Mouse (Mus musculus) limb, embryonic 10.5 days (tissue): ENCODE results near the gene Il31ra. TPM values are rescaled to one million over a fixed set of nuclear protein-coding genes. Genes with fewer than 3 reads are reported as not detected.
"Not testable (repeated sequence)": the region's sequence is repeated elsewhere in the genome, so short reads cannot be mapped to it uniquely, and the experiment has no call there.

Source experiments
- DNase-seq: peaks from one replicate; pipeline ENCODE4 v3.0.0-alpha.2; 2017; ENCODE audit warnings: low spot score
- H3K27ac ChIP-seq: fragments of 300-500 bp; sonication (generic); 2 replicates; pipeline ENCODE4 v1.5.1; 2016; ENCODE audit warnings: mild to moderate bottlenecking
- H3K27me3 ChIP-seq: fragments of 300-500 bp; sonication (generic); 2 replicates; pipeline ENCODE4 v1.6.1; 2016; ENCODE audit warnings: low read depth, mild to moderate bottlenecking; ENCODE audit not compliant: poor library complexity, severe bottlenecking
- H3K36me3 ChIP-seq: fragments of 300-500 bp; sonication (generic); 2 replicates; pipeline ENCODE4 v1.6.1; 2016; ENCODE audit warnings: mild to moderate bottlenecking, moderate library complexity
- H3K4me1 ChIP-seq: fragments of 300-500 bp; sonication (generic); 2 replicates; pipeline ENCODE4 v1.6.1; 2016
- H3K4me3 ChIP-seq: fragments of 300-500 bp; sonication (generic); 2 replicates; pipeline ENCODE4 v1.5.1; 2016; ENCODE audit warnings: mild to moderate bottlenecking, moderate library complexity
- H3K9me3 ChIP-seq: fragments of 300-500 bp; sonication (generic); replicated peaks from 2 replicates; pipeline ENCODE4 v1.6.1; 2016; ENCODE audit warnings: mild to moderate bottlenecking
- WGBS: fragments of 180-500 bp; shearing (Covaris S2); methylation state at CpG from one replicate; pipeline ENCODE4 v1.1.7; 2016; 5-methylcytosine and 5-hydroxymethylcytosine counted together
- polyA plus RNA-seq: library from polyadenylated mRNA; unstranded; fragments of >200 nt; fragmentation: Nextera tagmentation; extraction: Ambion mirVana; gene quantifications from 2 replicates; pipeline ENCODE4 v1.2.1, GENCODE M21; 2016

The Il31ra gene
- polyA plus RNA-seq, result 0.14 and 0.25 TPM in 2 replicates

DNA sequence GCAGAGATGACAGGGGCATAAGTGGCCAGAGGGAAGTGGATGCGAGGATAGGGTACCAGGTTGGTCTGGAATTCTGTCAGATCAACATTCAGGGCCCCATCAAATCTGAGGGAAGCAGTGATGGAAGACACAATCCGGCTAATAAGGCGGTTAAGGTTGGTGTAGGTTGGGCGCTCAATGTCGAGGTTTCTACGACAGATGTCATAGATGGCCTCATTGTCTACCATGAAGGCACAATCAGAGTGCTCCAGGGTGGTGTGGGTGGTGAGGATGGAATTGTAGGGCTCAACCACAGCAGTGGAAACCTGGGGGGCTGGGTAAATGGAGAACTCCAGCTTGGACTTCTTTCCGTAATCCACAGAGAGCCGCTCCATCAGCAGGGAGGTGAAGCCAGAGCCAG lies at the start of gene Il31ra:
Gene Il31ra, minus strand, starts transcription at position 101 of the 400 bp plus-strand sequence.
- 95% methylated on average over 5 of the region's 8 CpGs for WGBS
- not testable (repeated sequence) for H3K9me3 ChIP-seq

DNA sequence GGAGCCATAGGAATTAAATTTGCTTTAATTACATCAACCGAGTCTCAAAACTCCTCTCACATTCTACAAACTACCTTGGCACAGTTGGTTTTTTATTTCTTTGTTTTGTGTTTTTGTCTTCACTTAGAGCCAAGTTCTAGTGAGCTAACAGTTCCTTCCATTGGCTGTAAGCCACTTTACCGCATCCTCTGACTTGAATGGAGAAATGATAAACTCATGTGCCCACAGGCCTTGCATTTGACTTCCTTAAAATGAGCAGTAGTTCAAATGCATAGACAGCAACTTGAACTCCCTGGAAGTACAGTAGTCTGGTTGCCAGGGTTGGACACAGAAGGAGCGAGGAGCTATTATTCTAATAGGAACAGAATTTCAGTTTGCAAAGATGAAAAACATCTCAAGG lies 48.7 kb upstream of the Il31ra start:
- 94% methylated on average over 3 of the region's 3 CpGs for whole genome bisulfite sequencing
- H3K27me3 ChIP-seq, result no peaks in the 10 kb centered on the region
- no peaks in the 10 kb centered on the region for H3K9me3 ChIP-seq
- no peaks in the 10 kb centered on the region for H3K4me1 ChIP-seq
- H3K4me3 ChIP-seq, result no peak overlapping the region
- no peak for DNase-seq
- H3K27ac ChIP-seq, result no peak overlapping the region
- H3K36me3 ChIP-seq, result no peaks in the 10 kb centered on the region

More for the DNA sequence above, at the start of gene Il31ra:
- H3K36me3 ChIP-seq, H3K4me1 ChIP-seq, H3K27ac ChIP-seq, H3K27me3 ChIP-seq, H3K4me3 ChIP-seq, DNase-seq: not testable (repeated sequence)

DNA sequence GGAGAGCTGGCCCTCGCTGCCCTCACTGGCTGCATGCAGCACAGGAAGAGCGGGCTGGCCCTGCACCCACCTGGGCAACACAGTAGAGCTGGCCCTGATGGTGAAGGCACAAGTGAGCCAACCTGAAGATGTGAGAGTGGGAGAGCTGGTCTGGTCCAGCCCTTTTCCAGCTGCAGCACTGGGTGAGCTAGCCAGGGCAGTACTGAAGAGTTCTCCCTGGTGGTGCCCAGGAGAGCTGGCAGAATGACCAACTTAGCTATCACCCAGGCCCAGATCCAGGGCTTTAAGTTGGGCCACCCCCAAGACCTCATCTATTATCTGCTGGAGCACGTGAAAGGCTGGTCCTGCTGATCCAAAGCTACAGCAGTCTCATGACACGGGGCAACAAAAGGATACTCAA lies 45.0 kb upstream of the Il31ra start:
- no peak overlapping the region for H3K27ac ChIP-seq
- DNase-seq, result no peak
- 70% methylated on average over 4 of the region's 4 CpGs for WGBS

DNA sequence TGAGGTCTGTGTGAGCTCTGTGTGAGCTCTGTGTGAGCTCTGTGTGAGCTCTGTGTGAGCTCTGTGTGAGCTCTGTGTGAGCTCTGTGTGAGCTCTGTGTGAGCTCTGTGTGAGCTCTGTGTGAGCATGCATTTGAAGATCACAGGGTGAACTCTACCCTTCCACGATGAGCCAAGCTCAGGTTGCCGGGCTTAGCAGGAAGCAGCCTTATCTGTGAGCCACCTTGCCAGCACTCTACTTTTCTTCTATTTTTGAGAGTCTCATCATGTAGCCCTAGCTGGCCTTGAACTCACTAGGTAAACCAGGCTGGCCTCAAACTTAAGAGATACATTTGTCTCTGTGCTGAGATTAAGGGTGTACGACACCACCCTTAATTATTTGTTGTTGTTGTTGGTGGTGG lies 42.3 kb upstream of the Il31ra start:
- DNase-seq, result no peak
- H3K27ac ChIP-seq, result no peak overlapping the region
- H3K4me3 ChIP-seq, result no peak overlapping the region
- no peaks in the 10 kb centered on the region for H3K4me1 ChIP-seq
- 53% methylated on average over 3 of the region's 3 CpGs for WGBS
- H3K9me3 ChIP-seq, result no peaks in the 10 kb centered on the region
- no peaks in the 10 kb centered on the region for H3K27me3 ChIP-seq
- no peaks in the 10 kb centered on the region for H3K36me3 ChIP-seq

More for the DNA sequence above, 45.0 kb upstream of the Il31ra start:
- H3K36me3 ChIP-seq, result no peaks in the 10 kb centered on the region
- no peak overlapping the region for H3K4me3 ChIP-seq
- no peaks in the 10 kb centered on the region for H3K9me3 ChIP-seq
- H3K27me3 ChIP-seq, result no peaks in the 10 kb centered on the region
- no peaks in the 10 kb centered on the region for H3K4me1 ChIP-seq

DNA sequence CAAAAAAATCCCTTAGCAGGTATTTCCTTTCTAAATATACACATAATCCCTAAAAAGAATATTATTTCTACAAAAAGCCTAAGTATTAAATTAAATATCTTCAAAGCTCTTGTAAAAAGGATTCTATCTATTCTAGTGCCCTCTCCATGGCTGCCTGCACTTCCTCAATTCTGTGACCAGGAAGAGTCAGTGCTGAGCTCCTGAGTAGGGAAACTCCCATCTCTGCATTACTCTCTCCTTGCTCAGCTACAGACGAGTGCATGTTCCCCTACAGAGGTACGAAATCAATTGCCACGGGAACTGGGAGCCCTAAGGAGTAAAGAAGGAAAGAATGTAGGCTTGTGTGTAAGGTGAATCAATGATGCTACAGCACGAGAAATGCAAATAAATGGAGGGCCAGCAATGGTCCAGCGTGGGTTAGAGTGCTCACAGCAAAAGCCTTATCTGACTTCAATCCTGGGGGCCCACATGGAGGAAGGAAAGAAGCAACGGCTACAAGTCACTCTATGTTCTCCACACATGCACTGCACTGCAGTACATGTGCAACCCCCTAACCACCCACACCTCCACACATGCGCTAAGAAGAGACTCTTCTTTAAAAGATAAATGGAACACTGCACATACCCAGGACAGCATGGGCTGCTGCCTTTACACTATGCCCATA lies 41.1 kb upstream of the Il31ra start:
- no peak for DNase-seq
- Histone ChIP-seq H3K27me3 (no peaks in the 10 kb centered on the region), H3K4me3 (no peak overlapping the region), H3K27ac (no peak overlapping the region), H3K4me1 (no peaks in the 10 kb centered on the region), H3K9me3 (no peaks in the 10 kb centered on the region), H3K36me3 (no peaks in the 10 kb centered on the region)
- WGBS, result 78% methylated on average over 7 of the region's 7 CpGs

DNA sequence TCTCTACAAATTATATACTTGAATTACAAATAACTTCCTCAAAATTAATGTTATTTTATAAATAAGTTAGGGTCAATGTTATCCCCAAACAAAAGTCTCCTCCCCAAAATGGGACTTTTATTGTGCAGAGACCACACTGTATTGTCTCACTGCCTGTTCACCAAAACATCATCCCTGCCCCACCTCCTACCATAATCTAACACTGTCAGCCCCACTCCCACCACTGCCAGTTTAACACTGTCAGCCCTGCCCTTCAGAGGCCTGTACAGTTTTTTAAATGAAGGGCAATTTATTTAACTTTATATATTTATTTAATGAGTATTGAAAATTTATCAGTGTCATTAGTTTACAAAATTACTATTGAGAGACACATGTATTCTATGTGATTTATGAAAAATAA lies 31.4 kb upstream of the Il31ra start:
- Histone ChIP-seq H3K27ac (no peak overlapping the region), H3K9me3 (no peaks in the 10 kb centered on the region), H3K4me1 (no peaks in the 10 kb centered on the region), H3K27me3 (no peaks in the 10 kb centered on the region), H3K36me3 (no peaks in the 10 kb centered on the region), H3K4me3 (no peak overlapping the region)
- DNase-seq, result no peak

DNA sequence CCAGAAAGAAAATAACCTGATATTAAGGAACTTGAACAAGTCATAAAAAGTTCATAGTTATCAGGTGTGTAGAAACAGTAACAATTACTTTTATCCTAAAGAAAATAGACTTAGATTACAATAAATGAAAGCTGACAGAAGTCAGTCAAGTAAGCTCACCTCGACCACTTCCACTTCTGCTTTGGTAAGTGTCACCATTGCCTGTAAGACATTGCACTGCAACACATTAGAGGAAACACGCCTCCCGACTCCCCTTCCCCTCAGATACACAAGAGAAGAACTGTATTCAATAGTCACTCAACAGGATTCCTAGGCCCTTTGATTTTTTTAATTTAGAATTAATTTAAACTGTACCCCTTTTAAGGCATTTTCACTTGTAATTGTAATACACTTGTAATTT lies 30.5 kb upstream of the Il31ra start:
- Histone ChIP-seq H3K4me3 (no peak overlapping the region), H3K27me3 (no peaks in the 10 kb centered on the region), H3K27ac (no peak overlapping the region), H3K4me1 (no peaks in the 10 kb centered on the region), H3K9me3 (no peaks in the 10 kb centered on the region), H3K36me3 (no peaks in the 10 kb centered on the region)
- 85% methylated on average over 3 of the region's 3 CpGs for WGBS
- no peak for DNase-seq

DNA sequence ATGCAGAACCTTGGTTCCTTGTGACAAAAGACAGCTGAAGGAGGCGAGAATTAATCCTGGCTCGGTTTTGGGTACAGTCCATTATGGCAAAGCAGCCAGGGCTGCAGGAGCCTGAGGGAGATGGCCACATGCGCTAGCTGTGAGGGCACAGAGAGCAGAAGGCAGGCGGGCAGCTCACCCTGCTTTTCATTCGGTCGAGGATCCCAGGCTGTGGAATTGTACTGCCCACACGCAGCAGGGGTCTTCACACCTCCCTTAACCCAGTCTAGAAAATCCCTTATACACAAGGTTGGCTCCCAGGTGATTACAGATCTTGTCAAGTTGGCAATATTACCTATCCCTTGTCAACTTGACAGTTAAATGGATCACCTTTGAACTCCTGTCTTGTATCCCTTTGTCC lies 29.5 kb upstream of the Il31ra start:
- H3K4me1 ChIP-seq, result no peaks in the 10 kb centered on the region
- no peak overlapping the region for H3K27ac ChIP-seq
- no peak overlapping the region for H3K4me3 ChIP-seq
- no peaks in the 10 kb centered on the region for H3K27me3 ChIP-seq
- no peaks in the 10 kb centered on the region for H3K36me3 ChIP-seq
- no peaks in the 10 kb centered on the region for H3K9me3 ChIP-seq
- 50% methylated on average over 7 of the region's 7 CpGs for WGBS
- DNase-seq, result no peak

DNA sequence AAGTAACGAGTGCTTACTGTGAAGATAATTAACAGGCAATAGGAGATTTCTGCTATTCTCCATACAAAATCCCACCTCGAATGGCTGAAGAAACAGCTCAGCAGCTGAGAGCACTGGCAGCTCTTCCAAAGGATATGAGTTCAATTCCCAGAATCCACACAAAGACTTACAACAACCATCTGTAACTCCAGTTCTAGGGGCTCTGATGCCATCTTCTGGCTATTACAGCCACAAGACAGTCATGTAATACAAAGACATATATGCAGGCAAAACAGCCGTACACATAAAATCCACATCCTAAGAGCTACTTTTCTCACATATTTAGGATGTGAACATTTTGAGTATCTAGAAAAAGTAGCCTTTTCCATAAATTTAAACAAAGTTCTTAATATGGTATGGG lies 27.4 kb upstream of the Il31ra start:
- H3K9me3 ChIP-seq, result no peaks in the 10 kb centered on the region
- H3K27ac ChIP-seq, result no peak overlapping the region
- no peak for DNase-seq
- H3K36me3 ChIP-seq, result no peaks in the 10 kb centered on the region
- H3K27me3 ChIP-seq, result no peaks in the 10 kb centered on the region
- no peak overlapping the region for H3K4me3 ChIP-seq
- 71% methylated on average over 3 of the region's 3 CpGs for WGBS
- no peaks in the 10 kb centered on the region for H3K4me1 ChIP-seq

DNA sequence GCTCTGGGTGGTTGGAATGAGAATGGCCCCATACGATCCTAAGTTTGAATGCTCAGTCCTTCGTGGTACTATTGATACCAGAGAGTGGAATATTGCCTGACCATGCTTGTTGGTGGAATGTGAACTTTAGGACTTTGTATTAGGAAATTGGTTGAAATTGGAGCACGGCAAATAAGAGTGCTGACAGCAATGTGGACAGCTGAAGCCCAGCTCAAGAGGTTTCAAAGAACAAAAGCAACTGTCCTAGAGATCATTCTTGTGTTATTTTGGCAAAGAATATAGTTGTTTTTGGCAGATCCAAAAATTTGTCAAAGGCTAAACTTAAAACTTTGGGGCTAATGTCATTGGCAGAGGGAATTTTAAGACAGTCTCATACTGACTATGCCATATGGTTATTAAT lies 14.4 kb upstream of the Il31ra start:
- 93% methylated on average over 3 of the region's 3 CpGs for WGBS
- no peaks in the 10 kb centered on the region for H3K27me3 ChIP-seq
- no peak overlapping the region for H3K27ac ChIP-seq
- H3K4me3 ChIP-seq, result no peak overlapping the region
- no peaks in the 10 kb centered on the region for H3K9me3 ChIP-seq
- no peak for DNase-seq
- H3K4me1 ChIP-seq, result no peaks in the 10 kb centered on the region
- H3K36me3 ChIP-seq, result no peaks in the 10 kb centered on the region

DNA sequence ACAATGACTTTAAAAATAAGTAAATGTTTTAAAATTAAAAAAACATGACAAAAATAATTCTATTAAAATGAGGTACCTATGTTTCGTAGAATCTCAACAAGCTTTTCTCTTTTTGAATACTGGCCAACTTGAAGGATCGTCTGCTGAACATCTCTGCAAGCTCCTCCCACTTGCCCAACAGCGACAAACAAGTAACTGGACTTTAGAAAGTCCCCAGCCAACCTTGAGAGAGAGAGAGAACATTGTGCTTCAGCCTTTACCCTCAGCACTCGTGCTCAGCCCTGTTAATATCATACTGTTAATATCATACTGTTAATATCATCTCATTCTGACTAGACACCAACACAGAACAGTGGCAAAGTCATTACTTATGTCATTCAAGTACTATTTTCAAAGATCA lies 10.3 kb upstream of the Il31ra start:
- Histone ChIP-seq H3K4me3 (no peak overlapping the region), H3K36me3 (no peaks in the 10 kb centered on the region), H3K27ac (no peak overlapping the region), H3K4me1 (no peaks in the 10 kb centered on the region), H3K9me3 (no peaks in the 10 kb centered on the region), H3K27me3 (no peaks in the 10 kb centered on the region)
- WGBS, result 79% methylated on average over 4 of the region's 4 CpGs
- no peak for DNase-seq

DNA sequence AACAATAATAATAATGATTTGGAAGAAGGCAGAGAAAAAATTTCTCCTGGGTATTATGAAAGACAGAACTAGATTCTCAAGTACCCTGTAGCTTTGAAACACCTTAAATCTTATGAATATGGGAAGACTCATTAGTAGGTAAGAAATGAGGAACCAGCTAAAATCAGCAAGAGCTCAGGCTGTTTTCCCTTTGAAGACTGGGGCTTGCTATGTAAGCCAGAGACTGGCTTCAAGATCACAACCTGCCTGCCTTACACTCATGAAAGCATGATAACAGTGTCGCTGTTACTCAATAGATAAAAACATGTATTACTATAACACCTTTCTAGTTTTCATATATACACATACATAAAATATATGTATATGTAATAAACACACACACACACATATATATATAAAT lies 9.7 kb upstream of the Il31ra start:
- Histone ChIP-seq H3K27ac (no peak overlapping the region), H3K27me3 (no peaks in the 10 kb centered on the region)
- WGBS, result 89% methylated on average over 1 of the region's 1 CpGs

DNA sequence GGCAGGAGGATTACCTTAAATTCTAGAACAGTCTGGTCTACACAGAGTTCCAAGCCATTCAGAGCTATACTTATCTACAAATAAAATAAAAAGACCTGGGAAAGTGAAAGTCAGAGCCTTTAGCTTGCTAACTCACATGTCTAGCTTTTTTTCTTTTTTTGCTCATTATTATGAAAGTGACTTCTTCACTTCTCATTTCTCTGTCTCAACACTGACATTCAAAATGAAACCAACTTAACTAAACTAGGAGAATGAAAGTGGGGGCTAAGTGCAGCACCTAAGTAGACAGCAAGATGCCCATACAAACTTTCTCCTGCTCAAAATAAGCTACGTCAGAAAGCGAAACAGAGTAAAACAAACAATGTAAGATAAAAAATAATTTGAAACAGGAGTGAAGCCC lies 8.4 kb upstream of the Il31ra start:
- no peak overlapping the region for H3K27ac ChIP-seq
- H3K4me1 ChIP-seq, result no peaks in the 10 kb centered on the region
- 91% methylated on average over 2 of the region's 2 CpGs for WGBS
- no peaks in the 10 kb centered on the region for H3K9me3 ChIP-seq
- no peaks in the 10 kb centered on the region for H3K27me3 ChIP-seq
- H3K36me3 ChIP-seq, result no peaks in the 10 kb centered on the region
- DNase-seq, result no peak
- no peak overlapping the region for H3K4me3 ChIP-seq

More for the DNA sequence above, 9.7 kb upstream of the Il31ra start:
- DNase-seq, result no peak
- H3K36me3 ChIP-seq, result no peaks in the 10 kb centered on the region
- H3K9me3 ChIP-seq, result no peaks in the 10 kb centered on the region
- H3K4me3 ChIP-seq, result no peak overlapping the region
- no peaks in the 10 kb centered on the region for H3K4me1 ChIP-seq

DNA sequence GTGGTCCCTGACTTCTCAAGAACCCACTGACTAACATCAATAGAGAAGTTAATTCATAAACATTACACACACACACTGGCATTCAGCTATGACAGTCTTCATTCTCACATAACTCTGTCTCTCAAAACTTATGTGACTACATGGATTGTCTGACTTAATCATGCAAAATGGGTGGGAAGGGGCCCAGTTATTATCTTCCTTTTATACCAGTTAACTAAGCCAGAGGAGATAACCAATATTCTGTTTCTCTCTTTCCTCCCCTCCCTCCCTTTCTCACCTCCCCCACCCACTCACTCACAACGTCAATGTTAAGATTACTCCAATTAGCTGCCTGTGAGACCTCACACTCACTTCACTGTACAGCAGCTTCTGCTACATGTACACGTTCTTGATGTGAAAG lies 3.9 kb downstream of the Il31ra start:
- Histone ChIP-seq H3K4me3 (no peak overlapping the region), H3K4me1 (peaks cover 5% of the 10 kb centered on the region), H3K36me3 (no peaks in the 10 kb centered on the region), H3K9me3 (no peaks in the 10 kb centered on the region), H3K27me3 (no peaks in the 10 kb centered on the region), H3K27ac (no peak overlapping the region)
- WGBS, result 56% methylated on average over 2 of the region's 2 CpGs
- no peak for DNase-seq
